Comparison of ENCODE assay signal across 8 mouse cellular contexts in the genomic region with DNA sequence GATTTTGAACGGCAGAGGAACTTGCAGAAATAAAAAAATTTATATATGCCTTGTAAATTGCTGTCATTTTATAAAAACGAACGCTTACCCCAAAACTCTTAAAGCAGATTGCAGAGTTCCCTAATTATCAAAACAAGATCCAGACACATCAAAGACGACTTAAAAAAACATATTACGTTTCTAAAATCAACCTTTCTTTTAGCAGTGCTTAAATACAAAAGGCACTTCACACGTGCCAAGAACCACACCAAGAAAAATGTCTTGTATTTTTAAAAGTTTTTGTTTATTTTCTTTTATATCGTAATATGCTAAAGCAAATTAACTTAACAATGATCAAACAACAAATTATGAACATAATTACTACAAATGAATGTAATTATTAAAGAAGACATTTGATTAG. TPM values are rescaled to one million over a fixed set of nuclear protein-coding genes. Genes with fewer than 3 reads are reported as not detected.
A peak's percentile ranks its signal among the peaks of the same experiment; 100 is the strongest.
DNase-seq lines count a peak whose midpoint lies in the region; ATAC-seq and TF ChIP-seq lines count a peak whose summit lies in the region.

No protein-coding gene starts in this region.

- H3K36me3 ChIP-seq in kidney, embryonic 16.5 days (ENCODE audit: insufficient read depth, low read length): no peaks in the 10 kb centered on the region
- H3K36me3 ChIP-seq in hindbrain, embryonic 14.5 days (replicated peaks; ENCODE audit: control insufficient read depth, insufficient read depth): no peaks in the 10 kb centered on the region
- no peaks in the 10 kb centered on the region for H3K36me3 ChIP-seq in midbrain, postnatal 0 days (ENCODE audit: insufficient read depth, low read length)

- ATAC-seq in kidney, embryonic 16.5 days (ENCODE audit: low FRiP score, low TSS enrichment): no peak
- no peak for ATAC-seq in hindbrain, embryonic 14.5 days (ENCODE audit: low FRiP score)
- no peak for ATAC-seq in midbrain, postnatal 0 days (ENCODE audit: low FRiP score)

- no peak for DNase-seq in kidney, adult 8-10 months
- DNase-seq in hindbrain, embryonic 14.5 days (ENCODE audit: low spot score): peak; percentile 37
- no peak for DNase-seq in midbrain, postnatal 0 days (ENCODE audit: low spot score)
- DNase-seq in ovary, adult 18-20 months (ENCODE audit: low spot score): no peak
- DNase-seq in ovary, postnatal 14 days (ENCODE audit: low spot score): no peak
- no peak for DNase-seq in urinary bladder, postnatal 4 days (ENCODE audit: low spot score in 2 of 2)

- H3K4me3 ChIP-seq in kidney, embryonic 16.5 days (ENCODE audit: low read length): peak overlapping the region; percentile 88
- H3K4me3 ChIP-seq in bone marrow macrophage, adult 2 months (ENCODE audit: insufficient read depth, low read length): peak overlapping the region; percentile 71
- H3K4me3 ChIP-seq in hindbrain, embryonic 14.5 days (replicated peaks; ENCODE audit: low read length): peak overlapping the region; percentile 52
- H3K4me3 ChIP-seq in midbrain, postnatal 0 days (ENCODE audit: low read depth, low read length): peak overlapping the region; percentile 68

- TF ChIP-seq POLR2A in bone marrow macrophage, adult 2 months (IDR thresholded peaks at IDR 0.05; ENCODE audit: borderline replicate concordance, low read depth, low read length): no peak

- WGBS in kidney, embryonic 16.5 days: 2% methylated on average over 7 of the region's 7 CpGs
- WGBS in hindbrain, embryonic 14.5 days: 3% methylated on average over 7 of the region's 7 CpGs
- WGBS in midbrain, postnatal 0 days: 3% methylated on average over 7 of the region's 7 CpGs

- H3K27ac ChIP-seq in kidney, embryonic 16.5 days (ENCODE audit: low read length): peak overlapping the region; percentile 97
- peak overlapping the region; percentile 80 for H3K27ac ChIP-seq in bone marrow macrophage, adult 2 months (ENCODE audit: insufficient read depth, low read depth, low read length)
- H3K27ac ChIP-seq in hindbrain, embryonic 14.5 days: peak overlapping the region; percentile 92
- H3K27ac ChIP-seq in midbrain, postnatal 0 days (ENCODE audit: low read depth, low read length): 0 out of 2 replicates have a peak overlapping the region, but pooled peaks have one; percentile 92

- no peaks in the 10 kb centered on the region for H3K9me3 ChIP-seq in kidney, embryonic 16.5 days (ENCODE audit: low read length)
- no peaks in the 10 kb centered on the region for H3K9me3 ChIP-seq in hindbrain, embryonic 14.5 days (ENCODE audit: control insufficient read depth, low read length)
- H3K9me3 ChIP-seq in midbrain, postnatal 0 days (ENCODE audit: low read length): no peaks in the 10 kb centered on the region

- peak overlapping the region; percentile 68 for H3K4me2 ChIP-seq in kidney, embryonic 16.5 days (replicated peaks; ENCODE audit: low read depth, low read length)
- H3K4me2 ChIP-seq in hindbrain, embryonic 14.5 days (replicated peaks): peak overlapping the region; percentile 70
- H3K4me2 ChIP-seq in midbrain, postnatal 0 days (ENCODE audit: low read depth, low read length, poor library complexity, severe bottlenecking): peak overlapping the region; percentile 59

- H3K4me1 ChIP-seq in kidney, embryonic 16.5 days (ENCODE audit: insufficient read depth, low read length): peaks cover 3% of the 10 kb centered on the region; the same call in 1 of the 2 replicates
- H3K4me1 ChIP-seq in bone marrow macrophage, adult 2 months (ENCODE audit: control insufficient read depth, insufficient read depth, low read length): 0 out of 2 replicates have a peak, but pooled peaks cover 5% of the 10 kb centered on the region
- peaks cover 8% of the 10 kb centered on the region for H3K4me1 ChIP-seq in hindbrain, embryonic 14.5 days (replicated peaks; ENCODE audit: control insufficient read depth, insufficient read depth, low read length)
- no peaks in the 10 kb centered on the region for H3K4me1 ChIP-seq in midbrain, postnatal 0 days (ENCODE audit: insufficient read depth, low read length)

- H3K27me3 ChIP-seq in kidney, embryonic 16.5 days (ENCODE audit: insufficient read depth, low read length): no peaks in the 10 kb centered on the region
- H3K27me3 ChIP-seq in hindbrain, embryonic 14.5 days (ENCODE audit: control insufficient read depth, insufficient read depth, low read length): no peaks in the 10 kb centered on the region
- no peaks in the 10 kb centered on the region for H3K27me3 ChIP-seq in midbrain, postnatal 0 days (ENCODE audit: insufficient read depth, low read length)

- peak overlapping the region; percentile 86 for H3K9ac ChIP-seq in kidney, embryonic 16.5 days (replicated peaks; ENCODE audit: low read length)
- peak overlapping the region; percentile 68 for H3K9ac ChIP-seq in hindbrain, embryonic 14.5 days
- H3K9ac ChIP-seq in midbrain, postnatal 0 days (replicated peaks; ENCODE audit: low read length, poor library complexity, severe bottlenecking): peak overlapping the region; percentile 83

- TF ChIP-seq CTCF in bone marrow macrophage, adult 2 months (IDR thresholded peaks at IDR 0.05; ENCODE audit: low read depth, low read length): no peak
- TF ChIP-seq CTCF in midbrain, postnatal 0 days (IDR thresholded peaks at IDR 0.05): no peak

RNA-seq across cellular contexts. Expression of gene Cox16, which starts 0.7 kb away (rescaled TPM):
- 113 and 124 TPM in 2 replicates for polyA plus RNA-seq in kidney, embryonic 16.5 days (2015; fragmentation: Nextera tagmentation; extraction: Ambion mirVana)
- 70.4 and 71.3 TPM in 2 replicates for polyA plus RNA-seq in bone marrow macrophage, adult 2 months (2012; ENCODE audit: insufficient read depth, insufficient read length, missing spikeins)
- 117 and 136 TPM in 2 replicates for polyA plus RNA-seq in hindbrain, embryonic 14.5 days (2014; fragmentation: Nextera tagmentation; extraction: Ambion mirVana)
- 55.1 and 103 TPM in 2 replicates for total RNA-seq in midbrain, postnatal 0 days (2014; rRNA removed)
- polyA plus RNA-seq in midbrain, postnatal 0 days (2015; fragmentation: Nextera tagmentation; extraction: Ambion mirVana): 131 and 139 TPM in 2 replicates

RNA-seq across cellular contexts. Expression of gene Gm20498, which starts 48.5 kb away (rescaled TPM):
- polyA plus RNA-seq in kidney, embryonic 16.5 days (2015; fragmentation: Nextera tagmentation; extraction: Ambion mirVana): 29.4 and 35.0 TPM in 2 replicates
- polyA plus RNA-seq in bone marrow macrophage, adult 2 months (2012; ENCODE audit: insufficient read depth, insufficient read length, missing spikeins): 9.2 and 14.1 TPM in 2 replicates
- 41.7 and 42.0 TPM in 2 replicates for polyA plus RNA-seq in hindbrain, embryonic 14.5 days (2014; fragmentation: Nextera tagmentation; extraction: Ambion mirVana)
- total RNA-seq in midbrain, postnatal 0 days (2014; rRNA removed): 11.4 and 26.7 TPM in 2 replicates
- 46.8 and 48.0 TPM in 2 replicates for polyA plus RNA-seq in midbrain, postnatal 0 days (2015; fragmentation: Nextera tagmentation; extraction: Ambion mirVana)

RNA-seq across cellular contexts. Expression of gene Synj2bp, which starts 48.5 kb away (rescaled TPM):
- 43.6 and 45.5 TPM in 2 replicates for polyA plus RNA-seq in kidney, embryonic 16.5 days (2015; fragmentation: Nextera tagmentation; extraction: Ambion mirVana)
- 34.1 and 39.7 TPM in 2 replicates for polyA plus RNA-seq in bone marrow macrophage, adult 2 months (2012; ENCODE audit: insufficient read depth, insufficient read length, missing spikeins)
- 32.0 and 37.6 TPM in 2 replicates for polyA plus RNA-seq in hindbrain, embryonic 14.5 days (2014; fragmentation: Nextera tagmentation; extraction: Ambion mirVana)
- total RNA-seq in midbrain, postnatal 0 days (2014; rRNA removed): 26.5 and 28.8 TPM in 2 replicates
- polyA plus RNA-seq in midbrain, postnatal 0 days (2015; fragmentation: Nextera tagmentation; extraction: Ambion mirVana): 22.0 and 25.5 TPM in 2 replicates
